Mouse (Mus musculus): ENCODE measurements around the gene Clcnkb. TPM values are rescaled to one million over a fixed set of nuclear protein-coding genes. Genes with fewer than 3 reads are reported as not detected.

Clcnkb gene
- total and polyA plus RNA-seq, 2 experiments from 2014 or later, result 0.27 TPM; not detected in 1

GRCm38 (mm10) chr4:141459766-141460165 is 44.0 kb upstream of the Clcnkb start:
- no peak for ATAC-seq (ENCODE audit: low FRiP score)
- Histone ChIP-seq H3K4me3 (ENCODE audit: low read depth, low read length) (no peak overlapping the region), H3K36me3 (ENCODE audit: insufficient read depth, low read length) (peaks cover 31% of the 10 kb centered on the region), H3K27ac (ENCODE audit: low read depth, low read length) (no peak overlapping the region), H3K4me2 (ENCODE audit: low read depth, low read length, poor library complexity, severe bottlenecking) (no peak overlapping the region), H3K27me3 (ENCODE audit: insufficient read depth, low read length) (no peaks in the 10 kb centered on the region), H3K9ac (replicated peaks; ENCODE audit: low read length, poor library complexity, severe bottlenecking) (no peak overlapping the region), H3K4me1 (ENCODE audit: insufficient read depth, low read length) (no peaks in the 10 kb centered on the region), H3K9me3 (ENCODE audit: low read length) (no peaks in the 10 kb centered on the region)
- DNase-seq (ENCODE audit: low spot score), result no peak
- no peak for TF ChIP-seq CTCF (IDR thresholded peaks at IDR 0.05)
- WGBS, result 90% methylated on average over 9 of the region's 9 CpGs

- whole genome bisulfite sequencing, result 81% methylated on average over 3 of the region's 3 CpGs
These were observed 43.1 kb upstream of the Clcnkb start for GRCm38 (mm10) chr4:141458888-141459287.

GRCm38 (mm10) chr4:141458236-141458635 is 42.4 kb upstream of the Clcnkb start:
- WGBS, result 22% methylated on average over 7 of the region's 7 CpGs
- no peak for TF ChIP-seq CTCF (IDR thresholded peaks at IDR 0.05)

More at GRCm38 (mm10) chr4:141458888-141459287, 43.1 kb upstream of the Clcnkb start:
- Histone ChIP-seq H3K4me2 (ENCODE audit: low read depth, low read length, poor library complexity, severe bottlenecking) (no peak overlapping the region), H3K27ac (ENCODE audit: low read depth, low read length) (no peak overlapping the region), H3K4me3 (ENCODE audit: low read depth, low read length) (no peak overlapping the region), H3K4me1 (ENCODE audit: insufficient read depth, low read length) (no peaks in the 10 kb centered on the region), H3K27me3 (ENCODE audit: insufficient read depth, low read length) (no peaks in the 10 kb centered on the region), H3K9ac (replicated peaks; ENCODE audit: low read length, poor library complexity, severe bottlenecking) (0 out of 2 replicates have a peak overlapping the region, but pooled peaks have one; percentile 4), H3K36me3 (ENCODE audit: insufficient read depth, low read length) (peaks cover 23% of the 10 kb centered on the region), H3K9me3 (ENCODE audit: low read length) (no peaks in the 10 kb centered on the region)
- no peak for TF ChIP-seq CTCF (IDR thresholded peaks at IDR 0.05)
- no peak for ATAC-seq (ENCODE audit: low FRiP score)
- no peak for DNase-seq (ENCODE audit: low spot score)

GRCm38 (mm10) chr4:141456193-141456938 is 40.6 kb upstream of the Clcnkb start:
- H3K4me3 ChIP-seq (ENCODE audit: low read depth, low read length), result no peak overlapping the region
- no peaks in the 10 kb centered on the region for H3K27me3 ChIP-seq (ENCODE audit: insufficient read depth, low read length)
- no peak overlapping the region for H3K9ac ChIP-seq (replicated peaks; ENCODE audit: low read length, poor library complexity, severe bottlenecking)
- no peak overlapping the region for H3K27ac ChIP-seq (ENCODE audit: low read depth, low read length)
- no peak for TF ChIP-seq CTCF (IDR thresholded peaks at IDR 0.05)
- peaks cover 15% of the 10 kb centered on the region for H3K36me3 ChIP-seq (ENCODE audit: insufficient read depth, low read length)
- no peaks in the 10 kb centered on the region for H3K4me1 ChIP-seq (ENCODE audit: insufficient read depth, low read length)
- WGBS, result 92% methylated on average over 14 of the region's 14 CpGs
- no peak overlapping the region for H3K4me2 ChIP-seq (ENCODE audit: low read depth, low read length, poor library complexity, severe bottlenecking)
- no peaks in the 10 kb centered on the region for H3K9me3 ChIP-seq (ENCODE audit: low read length)
- DNase-seq (ENCODE audit: low spot score) (no peak), ATAC-seq (ENCODE audit: low FRiP score) (no peak)

More at GRCm38 (mm10) chr4:141458236-141458635, 42.4 kb upstream of the Clcnkb start:
- Histone ChIP-seq H3K4me2 (ENCODE audit: low read depth, low read length, poor library complexity, severe bottlenecking) (no peak overlapping the region), H3K9ac (replicated peaks; ENCODE audit: low read length, poor library complexity, severe bottlenecking) (0 out of 2 replicates have a peak overlapping the region, but pooled peaks have one; percentile 19), H3K27ac (ENCODE audit: low read depth, low read length) (no peak overlapping the region), H3K36me3 (ENCODE audit: insufficient read depth, low read length) (peaks cover 18% of the 10 kb centered on the region), H3K4me1 (ENCODE audit: insufficient read depth, low read length) (no peaks in the 10 kb centered on the region), H3K27me3 (ENCODE audit: insufficient read depth, low read length) (no peaks in the 10 kb centered on the region), H3K4me3 (ENCODE audit: low read depth, low read length) (no peak overlapping the region), H3K9me3 (ENCODE audit: low read length) (no peaks in the 10 kb centered on the region)
- DNase-seq (ENCODE audit: low spot score), result no peak
- ATAC-seq (ENCODE audit: low FRiP score), result no peak

GRCm38 (mm10) chr4:141455526-141455925 is 39.7 kb upstream of the Clcnkb start:
- no peak for ATAC-seq (ENCODE audit: low FRiP score)
- Histone ChIP-seq H3K27ac (ENCODE audit: low read depth, low read length) (no peak overlapping the region), H3K4me1 (ENCODE audit: insufficient read depth, low read length) (no peaks in the 10 kb centered on the region), H3K4me3 (ENCODE audit: low read depth, low read length) (no peak overlapping the region), H3K9ac (replicated peaks; ENCODE audit: low read length, poor library complexity, severe bottlenecking) (no peak overlapping the region), H3K27me3 (ENCODE audit: insufficient read depth, low read length) (no peaks in the 10 kb centered on the region), H3K9me3 (ENCODE audit: low read length) (no peaks in the 10 kb centered on the region), H3K36me3 (ENCODE audit: insufficient read depth, low read length) (peaks cover 14% of the 10 kb centered on the region), H3K4me2 (ENCODE audit: low read depth, low read length, poor library complexity, severe bottlenecking) (no peak overlapping the region)
- WGBS, result 85% methylated on average over 4 of the region's 4 CpGs
- TF ChIP-seq CTCF (IDR thresholded peaks at IDR 0.05), result no peak
- DNase-seq (ENCODE audit: low spot score), result no peak

- TF ChIP-seq CTCF (IDR thresholded peaks at IDR 0.05), result no peak
- no peak for ATAC-seq (ENCODE audit: low FRiP score)
- H3K4me2 ChIP-seq (ENCODE audit: low read depth, low read length, poor library complexity, severe bottlenecking), result no peak overlapping the region
- H3K9ac ChIP-seq (replicated peaks; ENCODE audit: low read length, poor library complexity, severe bottlenecking), result no peak overlapping the region
- H3K27me3 ChIP-seq (ENCODE audit: insufficient read depth, low read length), result no peaks in the 10 kb centered on the region
- H3K36me3 ChIP-seq (ENCODE audit: insufficient read depth, low read length), result peaks cover 13% of the 10 kb centered on the region
- WGBS, result 76% methylated on average over 14 of the region's 14 CpGs
- no peaks in the 10 kb centered on the region for H3K9me3 ChIP-seq (ENCODE audit: low read length)
- no peak overlapping the region for H3K4me3 ChIP-seq (ENCODE audit: low read depth, low read length)
- DNase-seq (ENCODE audit: low spot score), result no peak
- no peaks in the 10 kb centered on the region for H3K4me1 ChIP-seq (ENCODE audit: insufficient read depth, low read length)
- no peak overlapping the region for H3K27ac ChIP-seq (ENCODE audit: low read depth, low read length)
These were observed 39.0 kb upstream of the Clcnkb start for GRCm38 (mm10) chr4:141454581-141455350.
